Mouse (Mus musculus) stomach, embryonic 15.5 days (tissue): ENCODE results near the gene Taco1. TPM values are rescaled to one million over a fixed set of nuclear protein-coding genes. Genes with fewer than 3 reads are reported as not detected.
A peak's percentile ranks its signal among the peaks of the same experiment; 100 is the strongest.

Experiments
- ATAC-seq: fragments of 200-750 bp; cut with Nextera tagmentation; 2 replicates; pipeline ENCODE4 v1.8.0; 2017; ENCODE audit warnings: low read depth, moderate number of reproducible peaks, moderate TSS enrichment; ENCODE audit not compliant: insufficient read depth, low FRiP score
- H3K27ac ChIP-seq: fragments of 300-500 bp; sonication (generic); 2 replicates; pipeline ENCODE4 v1.5.1; 2015; ENCODE audit warnings: mild to moderate bottlenecking, inconsistent platforms
- H3K27me3 ChIP-seq: fragments of 300-500 bp; sonication (generic); replicated peaks from 2 replicates; pipeline ENCODE4 v1.6.1; 2015; ENCODE audit warnings: inconsistent platforms
- H3K36me3 ChIP-seq: fragments of 300-500 bp; sonication (generic); 2 replicates; pipeline ENCODE4 v1.6.1; 2015; ENCODE audit warnings: inconsistent platforms
- H3K4me1 ChIP-seq: fragments of 300-500 bp; sonication (generic); 2 replicates; pipeline ENCODE4 v1.6.1; 2015; ENCODE audit warnings: inconsistent platforms
- H3K4me2 ChIP-seq: fragments of 300-500 bp; sonication (generic); 2 replicates; pipeline ENCODE4 v1.6.1; 2015; ENCODE audit warnings: mild to moderate bottlenecking, inconsistent platforms
- H3K4me3 ChIP-seq: fragments of 300-500 bp; sonication (generic); replicated peaks from 2 replicates; pipeline ENCODE4 v1.5.1; 2015; ENCODE audit warnings: inconsistent platforms
- H3K9ac ChIP-seq: fragments of 300-500 bp; sonication (generic); 2 replicates; pipeline ENCODE4 v1.6.1; 2015; ENCODE audit warnings: inconsistent platforms
- H3K9me3 ChIP-seq: fragments of 300-500 bp; sonication (generic); 2 replicates; pipeline ENCODE4 v1.6.1; 2016; ENCODE audit warnings: inconsistent platforms
- WGBS: fragments of 180-500 bp; shearing (Covaris S2); methylation state at CpG from one replicate; pipeline ENCODE4 v1.1.7; 2015; 5-methylcytosine and 5-hydroxymethylcytosine counted together
- polyA plus RNA-seq: library from polyadenylated mRNA; unstranded; fragments of >200 nt; fragmentation: Nextera tagmentation; extraction: Ambion mirVana; gene quantifications from 2 replicates; pipeline ENCODE4 v1.2.1, GENCODE M21; 2015

Gene Taco1
- polyA plus RNA-seq, 1 experiment from 2014 or later, result 9.8 TPM

DNA sequence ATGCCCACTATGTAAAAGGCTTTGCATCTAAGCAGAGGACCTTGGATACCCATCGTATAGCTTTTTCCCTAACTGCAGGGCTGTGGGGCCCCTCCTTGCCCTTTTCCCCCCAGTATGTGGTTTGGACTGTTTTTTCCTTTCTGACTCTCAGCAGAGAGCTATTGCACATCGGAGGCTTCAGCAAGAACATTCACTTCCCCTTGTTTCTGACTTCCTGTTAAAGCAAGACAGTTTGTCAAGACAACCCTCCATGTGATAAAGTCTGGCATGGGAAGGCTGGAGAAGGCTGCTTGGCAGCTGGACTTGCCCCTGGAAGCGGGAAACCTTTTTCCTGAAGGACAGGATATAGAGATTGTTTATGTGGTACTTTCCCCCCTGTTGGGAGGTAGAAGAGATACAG is 56.9 kb downstream of the Taco1 start:
- no peak for ATAC-seq
- no peak overlapping the region for H3K9ac ChIP-seq
- 63% methylated on average over 3 of the region's 3 CpGs for WGBS
- H3K4me3 ChIP-seq, result no peak overlapping the region
- H3K9me3 ChIP-seq, result no peaks in the 10 kb centered on the region
- peak overlapping the region; percentile 44; the same call in 1 of the 2 replicates for H3K27ac ChIP-seq
- peaks cover 12% of the 10 kb centered on the region for H3K36me3 ChIP-seq
- H3K4me2 ChIP-seq, result no peak overlapping the region
- H3K27me3 ChIP-seq, result no peaks in the 10 kb centered on the region
- no peaks in the 10 kb centered on the region for H3K4me1 ChIP-seq

Other genes with a start within 250 kb of the Taco1 start
- gene Cyb561, start 112.7 kb upstream of the Taco1 start, polyA plus RNA-seq, result 39.0 and 41.2 TPM in 2 replicates
- gene Ace, start 98.1 kb upstream of the Taco1 start, polyA plus RNA-seq, result 1.1 and 1.8 TPM in 2 replicates
- gene Ace3, start 71.4 kb upstream of the Taco1 start, polyA plus RNA-seq, result not detected in 2 replicates
- gene Kcnh6, start 57.9 kb upstream of the Taco1 start, polyA plus RNA-seq, result 0.80 and 1.3 TPM in 2 replicates
- 54.6 and 57.6 TPM in 2 replicates for gene Dcaf7, start 29.2 kb upstream of the Taco1 start, polyA plus RNA-seq
- 18.0 and 19.5 TPM in 2 replicates for gene Map3k3, start 18.6 kb downstream of the Taco1 start, polyA plus RNA-seq
- not detected in 2 replicates for gene Gm10840, start 94.8 kb downstream of the Taco1 start, polyA plus RNA-seq
- gene Limd2, start 94.8 kb downstream of the Taco1 start, polyA plus RNA-seq, result 117 and 136 TPM in 2 replicates
- gene Strada, start 136.1 kb downstream of the Taco1 start, polyA plus RNA-seq, result 16.7 and 18.6 TPM in 2 replicates
- 92.1 and 95.0 TPM in 2 replicates for gene Ccdc47, start 150.3 kb downstream of the Taco1 start, polyA plus RNA-seq
- gene Ddx42, start 150.9 kb downstream of the Taco1 start, polyA plus RNA-seq, result 58.1 and 66.2 TPM in 2 replicates
- 49.7 and 56.5 TPM in 2 replicates for gene Ftsj3, start 190.0 kb downstream of the Taco1 start, polyA plus RNA-seq
- 242 and 266 TPM in 2 replicates for gene Psmc5, start 190.1 kb downstream of the Taco1 start, polyA plus RNA-seq
- gene Smarcd2, start 206.9 kb downstream of the Taco1 start, polyA plus RNA-seq, result 70.2 and 78.3 TPM in 2 replicates
- 0.27 and 0.28 TPM in 2 replicates for gene Tcam1, start 210.6 kb downstream of the Taco1 start, polyA plus RNA-seq
- not detected in 2 replicates for gene Gh, start 235.8 kb downstream of the Taco1 start, polyA plus RNA-seq
- 3.5 and 3.7 TPM in 2 replicates for gene Cd79b, start 248.7 kb downstream of the Taco1 start, polyA plus RNA-seq